Mouse (Mus musculus): Measurements from ENCODE around the gene Noxo1. TPM values are rescaled to one million over a fixed set of nuclear protein-coding genes. Genes with fewer than 3 reads are reported as not detected.
"Not testable (repeated sequence)": the region's sequence is repeated elsewhere in the genome, so short reads cannot be mapped to it uniquely, and the experiment has no call there.

The Noxo1 gene
- polyA plus RNA-seq, 1 experiment from 2014 or later: 5.3 TPM

DNA sequence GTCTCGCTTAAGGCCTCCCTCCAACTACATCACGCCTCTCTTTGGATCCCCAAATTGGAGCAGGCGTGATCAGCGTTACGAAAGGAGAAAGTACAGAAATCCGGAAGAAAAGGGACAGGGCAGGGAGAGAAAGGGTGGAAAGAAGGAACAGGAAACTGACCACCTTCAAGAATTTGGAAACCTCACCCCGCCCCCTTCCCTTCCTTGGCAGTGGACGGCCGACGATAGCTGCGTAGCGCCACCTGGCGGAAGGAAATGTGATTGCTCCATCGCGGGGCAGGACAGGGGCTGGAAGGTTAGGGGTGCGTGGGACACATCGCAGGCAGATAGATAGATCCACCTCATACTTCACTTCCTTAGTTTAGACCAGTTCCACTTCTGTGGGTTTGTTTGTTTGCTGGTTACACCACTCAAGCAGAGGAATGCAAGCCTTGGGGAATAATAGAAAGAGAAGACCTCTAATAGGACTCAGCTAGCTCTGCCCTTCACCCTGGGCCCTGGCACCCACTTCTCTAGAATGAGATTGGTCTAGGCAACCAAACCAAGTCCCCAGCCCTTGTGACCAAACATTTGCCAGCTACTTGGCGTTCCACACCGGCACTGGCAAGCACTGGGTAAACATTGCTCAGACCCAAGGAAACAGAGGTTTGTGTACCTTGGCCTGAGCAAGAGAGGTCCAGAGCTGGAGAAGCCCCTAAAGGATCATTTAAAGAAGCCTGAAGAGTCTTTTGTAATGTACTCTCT is 41.9 kb upstream of the Noxo1 start:
- 6% methylated on average over 17 of the region's 19 CpGs for WGBS
- H3K4me1 ChIP-seq (ENCODE audit: control insufficient read depth, insufficient read depth, low read length): peaks cover 10% of the 10 kb centered on the region
- no peaks in the 10 kb centered on the region for H3K9me3 ChIP-seq (ENCODE audit: control insufficient read depth, low read length)
- peak overlapping the region; percentile 63 for H3K4me2 ChIP-seq (ENCODE audit: low read depth, low read length)
- peaks cover 27% of the 10 kb centered on the region for H3K27me3 ChIP-seq (replicated peaks; ENCODE audit: control insufficient read depth, insufficient read depth, low read length)
- H3K9ac ChIP-seq (ENCODE audit: low read depth, low read length): peak overlapping the region; percentile 26; the same call in 1 of the 2 replicates
- ATAC-seq (ENCODE audit: low read depth) (peak; percentile 69), DNase-seq (ENCODE audit: low spot score) (peak; percentile 86)
- H3K27ac ChIP-seq (replicated peaks; ENCODE audit: low read depth, low read length): no peak overlapping the region
- H3K4me3 ChIP-seq (ENCODE audit: low read depth, low read length): peak overlapping the region; percentile 28
- no peaks in the 10 kb centered on the region for H3K36me3 ChIP-seq (ENCODE audit: control insufficient read depth, insufficient read depth, low read length)

DNA sequence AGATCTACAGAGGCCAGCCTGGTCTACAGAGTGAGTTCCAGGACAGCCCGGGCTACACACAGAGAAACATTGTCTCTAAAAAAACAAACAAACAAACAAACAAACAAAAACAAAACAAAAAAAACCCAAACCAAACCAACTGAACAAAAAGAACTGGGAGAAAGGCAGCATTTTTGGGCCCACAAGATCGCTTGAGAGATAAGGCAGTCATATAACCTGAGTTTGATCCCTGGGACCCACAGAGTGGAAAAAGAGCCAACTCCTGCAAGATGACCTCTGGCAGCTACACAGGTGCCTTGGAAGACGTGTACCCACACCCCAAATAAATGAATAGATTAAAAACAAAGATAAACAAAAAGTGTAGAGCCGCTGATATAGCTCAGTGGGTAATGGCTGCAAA is 41.1 kb upstream of the Noxo1 start:
- ATAC-seq (ENCODE audit: low read depth): no peak
- no peaks in the 10 kb centered on the region for H3K9me3 ChIP-seq (ENCODE audit: control insufficient read depth, low read length)
- WGBS: 66% methylated on average over 4 of the region's 4 CpGs

DNA sequence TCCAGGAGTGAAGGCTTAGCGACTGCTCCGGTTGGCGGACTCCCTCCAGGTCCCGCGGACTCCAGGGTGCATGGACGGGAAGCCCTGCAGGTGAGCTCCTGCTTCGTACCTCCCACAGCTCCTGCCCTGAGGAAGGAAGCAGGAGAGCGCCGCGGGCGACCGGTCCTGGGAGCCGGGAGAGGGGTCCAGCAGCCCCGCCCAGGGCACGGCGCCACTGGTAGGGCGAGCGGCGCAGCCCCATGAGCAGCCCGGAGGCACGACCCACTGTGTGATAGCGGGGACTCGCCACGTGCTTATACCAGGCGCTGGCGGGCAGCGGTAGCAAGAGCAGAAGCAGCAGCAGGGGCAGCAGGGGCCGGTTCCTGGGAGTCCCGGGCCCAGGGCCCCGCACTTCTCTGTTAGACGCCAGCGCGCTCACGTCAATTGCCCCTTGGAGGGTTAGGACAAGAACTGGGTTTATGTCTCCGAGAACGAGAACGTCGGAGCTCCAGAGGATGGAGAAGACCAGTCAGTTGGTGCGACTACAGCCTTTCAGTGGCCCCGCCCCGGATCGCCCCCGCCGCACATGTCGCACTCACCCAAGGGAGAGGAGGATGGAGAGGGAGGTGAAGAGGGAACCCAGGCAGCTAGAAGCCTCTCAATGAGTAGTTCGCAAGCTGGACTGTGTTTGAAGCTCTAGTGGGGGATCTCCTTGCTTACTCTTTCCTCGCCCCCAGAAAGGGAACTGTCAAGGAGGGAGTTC is 37.8 kb upstream of the Noxo1 start, which contains the start of gene Npw:
Gene Npw (minus strand): TSS at position 441 of the 742 bp plus-strand sequence.
- DNase-seq (ENCODE audit: low spot score) (no peak), ATAC-seq (ENCODE audit: low read depth) (peak; percentile 48; the same call in 1 of the 2 replicates)
- WGBS: 1% methylated on average over 40 of the region's 47 CpGs
- no peaks in the 10 kb centered on the region for H3K36me3 ChIP-seq (ENCODE audit: control insufficient read depth, insufficient read depth, low read length)
- H3K9ac ChIP-seq (ENCODE audit: low read depth, low read length): peak within 1 kb of the TSS; percentile 62
- H3K27me3 ChIP-seq (replicated peaks; ENCODE audit: control insufficient read depth, insufficient read depth, low read length): peaks cover 36% of the 10 kb centered on the region
- H3K27ac ChIP-seq (replicated peaks; ENCODE audit: low read depth, low read length): no peak within 1 kb of the TSS
- H3K9me3 ChIP-seq (ENCODE audit: control insufficient read depth, low read length): no peaks in the 10 kb centered on the region
- peak within 1 kb of the TSS; percentile 45 for H3K4me3 ChIP-seq (ENCODE audit: low read depth, low read length)
- peaks cover 6% of the 10 kb centered on the region; the same call in 1 of the 2 replicates for H3K4me1 ChIP-seq (ENCODE audit: control insufficient read depth, insufficient read depth, low read length)
- H3K4me2 ChIP-seq (ENCODE audit: low read depth, low read length): peak within 1 kb of the TSS; percentile 93

More for the DNA sequence above, 41.1 kb upstream of the Noxo1 start:
- H3K9ac ChIP-seq (ENCODE audit: low read depth, low read length): no peak overlapping the region
- peaks cover 9% of the 10 kb centered on the region for H3K4me1 ChIP-seq (ENCODE audit: control insufficient read depth, insufficient read depth, low read length)
- H3K27ac ChIP-seq (replicated peaks; ENCODE audit: low read depth, low read length): no peak overlapping the region
- no peak for DNase-seq (ENCODE audit: low spot score)
- no peak overlapping the region for H3K4me3 ChIP-seq (ENCODE audit: low read depth, low read length)
- H3K36me3 ChIP-seq (ENCODE audit: control insufficient read depth, insufficient read depth, low read length): no peaks in the 10 kb centered on the region
- H3K4me2 ChIP-seq (ENCODE audit: low read depth, low read length): no peak overlapping the region
- peaks cover 36% of the 10 kb centered on the region for H3K27me3 ChIP-seq (replicated peaks; ENCODE audit: control insufficient read depth, insufficient read depth, low read length)

DNA sequence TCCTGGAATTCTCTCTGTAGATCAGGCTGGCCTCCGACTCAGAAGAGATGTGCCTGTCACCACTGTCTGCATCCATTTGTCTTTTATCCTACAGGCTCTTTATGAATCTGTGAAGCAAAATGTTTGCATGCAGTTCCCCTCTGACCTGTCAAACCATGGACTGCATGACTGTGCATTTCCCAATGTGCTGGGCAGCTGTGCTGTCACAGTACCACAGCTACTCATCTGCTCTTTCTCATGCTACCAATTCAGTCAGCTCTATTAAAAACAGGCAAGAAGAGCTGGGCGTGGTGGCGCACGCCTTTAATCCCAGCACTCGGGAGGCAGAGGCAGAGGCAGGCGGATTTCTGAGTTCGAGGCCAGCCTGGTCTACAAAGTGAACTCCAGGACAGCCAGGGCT is 29.0 kb upstream of the Noxo1 start:
- H3K4me1 ChIP-seq (ENCODE audit: control insufficient read depth, insufficient read depth, low read length): peaks cover 18% of the 10 kb centered on the region
- WGBS: 66% methylated on average over 7 of the region's 7 CpGs
- not testable (repeated sequence) for DNase-seq (ENCODE audit: low spot score); ATAC-seq (ENCODE audit: low read depth); H3K27ac ChIP-seq (replicated peaks; ENCODE audit: low read depth, low read length); H3K36me3 ChIP-seq (ENCODE audit: control insufficient read depth, insufficient read depth, low read length); H3K27me3 ChIP-seq (replicated peaks; ENCODE audit: control insufficient read depth, insufficient read depth, low read length); H3K9me3 ChIP-seq (ENCODE audit: control insufficient read depth, low read length); H3K9ac ChIP-seq (ENCODE audit: low read depth, low read length); H3K4me3 ChIP-seq (ENCODE audit: low read depth, low read length); H3K4me2 ChIP-seq (ENCODE audit: low read depth, low read length)

DNA sequence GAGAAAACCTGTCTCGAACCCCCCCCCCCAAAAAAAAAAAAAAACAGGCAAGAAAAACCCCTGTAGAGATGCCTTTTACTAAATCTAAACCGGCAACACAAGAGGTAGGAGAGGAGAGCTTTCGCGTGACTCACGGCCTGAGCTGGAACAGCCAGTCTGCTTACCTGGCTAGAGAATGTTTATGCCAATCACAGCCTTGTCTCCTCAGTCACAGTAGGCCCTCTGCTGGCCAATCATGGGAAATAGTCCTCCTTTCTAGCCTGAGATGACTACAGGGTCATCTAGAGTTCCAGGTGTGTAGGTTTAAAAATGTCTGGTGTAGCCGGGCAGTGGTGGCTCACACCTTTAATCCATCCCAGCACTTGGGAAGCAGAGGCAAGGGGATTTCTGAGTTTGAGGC is 28.6 kb upstream of the Noxo1 start:
- H3K9ac ChIP-seq (ENCODE audit: low read depth, low read length): no peak overlapping the region
- ATAC-seq (ENCODE audit: low read depth): peak; percentile 20; the same call in 1 of the 2 replicates
- WGBS: 35% methylated on average over 6 of the region's 6 CpGs

DNA sequence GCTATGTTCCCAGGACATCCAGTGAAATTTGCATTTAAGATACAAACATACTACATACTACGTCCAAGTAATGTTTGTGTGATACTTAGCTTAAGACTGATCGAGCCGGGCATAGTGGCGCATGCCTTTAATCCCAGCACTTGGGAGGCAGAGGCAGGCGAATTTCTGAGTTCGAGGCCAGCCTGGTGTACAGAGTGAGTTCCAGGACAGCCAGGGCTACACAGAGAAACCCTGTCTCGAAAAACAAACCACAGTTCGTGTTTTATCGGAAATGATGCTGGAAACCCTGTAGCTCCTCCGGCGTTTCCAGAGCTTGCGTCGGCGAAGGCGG is 26.9 kb upstream of the Noxo1 start:
- DNase-seq (ENCODE audit: low spot score); H3K36me3 ChIP-seq (ENCODE audit: control insufficient read depth, insufficient read depth, low read length); H3K9me3 ChIP-seq (ENCODE audit: control insufficient read depth, low read length); H3K27me3 ChIP-seq (replicated peaks; ENCODE audit: control insufficient read depth, insufficient read depth, low read length): not testable (repeated sequence)
- Histone ChIP-seq H3K9ac (ENCODE audit: low read depth, low read length) (peak overlapping the region; percentile 98), H3K4me3 (ENCODE audit: low read depth, low read length) (peak overlapping the region; percentile 99), H3K4me1 (ENCODE audit: control insufficient read depth, insufficient read depth, low read length) (peaks cover 21% of the 10 kb centered on the region), H3K27ac (replicated peaks; ENCODE audit: low read depth, low read length) (peak overlapping the region; percentile 86), H3K4me2 (ENCODE audit: low read depth, low read length) (peak overlapping the region; percentile 84)
- WGBS: 12% methylated on average over 15 of the region's 15 CpGs
- peak; percentile 9 for ATAC-seq (ENCODE audit: low read depth)

More for the DNA sequence above, 28.6 kb upstream of the Noxo1 start:
- Histone ChIP-seq H3K27ac (replicated peaks; ENCODE audit: low read depth, low read length) (no peak overlapping the region), H3K4me3 (ENCODE audit: low read depth, low read length) (no peak overlapping the region), H3K4me1 (ENCODE audit: control insufficient read depth, insufficient read depth, low read length) (peaks cover 21% of the 10 kb centered on the region), H3K4me2 (ENCODE audit: low read depth, low read length) (no peak overlapping the region), H3K27me3 (replicated peaks; ENCODE audit: control insufficient read depth, insufficient read depth, low read length) (no peaks in the 10 kb centered on the region), H3K9me3 (ENCODE audit: control insufficient read depth, low read length) (no peaks in the 10 kb centered on the region), H3K36me3 (ENCODE audit: control insufficient read depth, insufficient read depth, low read length) (no peaks in the 10 kb centered on the region)
- peak; percentile 77 for DNase-seq (ENCODE audit: low spot score)

DNA sequence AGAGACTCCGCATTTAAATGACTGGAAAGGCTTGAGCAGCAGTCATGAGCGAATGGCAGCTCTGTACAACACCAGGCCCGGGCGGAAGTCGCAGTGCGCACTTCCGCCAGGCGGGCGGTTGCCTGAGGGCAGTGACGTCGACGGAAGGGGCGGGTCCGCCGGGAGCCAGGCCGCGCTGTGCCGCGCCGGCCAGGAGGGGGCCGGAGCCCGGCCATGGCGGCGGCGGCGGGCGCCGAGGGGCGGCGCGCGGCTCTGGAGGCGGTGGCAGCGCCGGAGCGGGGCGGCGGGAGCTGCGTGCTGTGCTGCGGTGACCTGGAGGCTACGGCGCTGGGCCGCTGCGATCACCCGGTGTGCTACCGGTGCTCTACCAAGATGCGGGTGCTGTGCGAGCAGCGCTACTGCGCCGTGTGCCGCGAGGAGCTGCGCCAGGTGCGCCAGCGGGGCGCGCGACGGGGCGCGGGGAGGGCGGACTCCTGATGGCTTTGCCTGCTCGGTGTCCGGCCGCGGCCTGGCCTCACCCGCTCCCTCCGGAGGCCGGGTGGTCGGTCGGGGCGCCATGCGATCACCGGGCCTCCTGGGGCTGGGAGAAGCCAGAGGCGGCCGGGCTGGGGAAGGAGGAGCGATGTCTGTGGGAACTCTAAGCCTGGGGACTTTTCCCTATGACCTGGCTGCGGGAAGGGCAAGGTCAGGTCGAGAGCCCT is 26.3 kb upstream of the Noxo1 start, which contains the start of gene Zfp598:
Gene Zfp598 (plus strand): TSS at position 143 of the 701 bp plus-strand sequence.
- H3K27ac ChIP-seq (replicated peaks; ENCODE audit: low read depth, low read length): peak within 1 kb of the TSS; percentile 86
- peak within 1 kb of the TSS; percentile 98 for H3K9ac ChIP-seq (ENCODE audit: low read depth, low read length)
- ATAC-seq (ENCODE audit: low read depth) (peak; percentile 99), DNase-seq (ENCODE audit: low spot score) (peak; percentile 96)
- no peaks in the 10 kb centered on the region for H3K9me3 ChIP-seq (ENCODE audit: control insufficient read depth, low read length)
- peaks cover 21% of the 10 kb centered on the region for H3K4me1 ChIP-seq (ENCODE audit: control insufficient read depth, insufficient read depth, low read length)
- 0% methylated on average over 33 of the region's 80 CpGs for WGBS
- peak within 1 kb of the TSS; percentile 84 for H3K4me2 ChIP-seq (ENCODE audit: low read depth, low read length)
- H3K27me3 ChIP-seq (replicated peaks; ENCODE audit: control insufficient read depth, insufficient read depth, low read length): no peaks in the 10 kb centered on the region
- H3K4me3 ChIP-seq (ENCODE audit: low read depth, low read length): peak within 1 kb of the TSS; percentile 99
- H3K36me3 ChIP-seq (ENCODE audit: control insufficient read depth, insufficient read depth, low read length): no peaks in the 10 kb centered on the region

DNA sequence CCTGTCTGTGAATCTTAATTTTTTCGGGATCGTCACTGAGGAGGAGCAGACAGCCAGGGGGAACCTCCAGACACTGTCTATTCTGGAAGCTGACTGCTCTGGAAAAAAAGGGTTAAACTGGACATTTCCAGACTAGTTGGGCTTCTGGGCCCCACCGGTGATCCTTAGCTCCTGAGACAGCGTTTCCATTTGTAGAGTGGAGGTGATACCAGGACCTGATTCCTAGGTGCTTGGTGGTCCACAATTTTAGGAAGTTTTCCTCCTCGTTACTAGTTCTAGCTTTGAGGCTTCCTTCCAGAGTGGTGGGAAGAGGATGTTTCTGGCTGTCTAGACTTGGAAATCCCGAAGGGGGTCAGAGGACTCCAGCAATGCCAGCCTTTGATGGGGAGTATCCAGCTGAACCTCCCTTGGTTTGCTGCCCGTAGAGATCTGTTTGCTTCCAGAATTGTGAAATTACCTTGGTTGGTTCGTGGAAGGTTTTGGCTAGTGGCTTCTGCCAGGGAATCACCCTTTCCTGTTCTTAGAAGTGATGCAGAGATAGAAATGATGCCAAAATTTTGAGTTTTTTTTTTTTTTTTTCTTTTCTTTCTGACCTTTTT is 25.7 kb upstream of the Noxo1 start:
- H3K4me2 ChIP-seq (ENCODE audit: low read depth, low read length): peak overlapping the region; percentile 84
- H3K27me3 ChIP-seq (replicated peaks; ENCODE audit: control insufficient read depth, insufficient read depth, low read length): no peaks in the 10 kb centered on the region
- peak overlapping the region; percentile 99 for H3K4me3 ChIP-seq (ENCODE audit: low read depth, low read length)
- H3K27ac ChIP-seq (replicated peaks; ENCODE audit: low read depth, low read length): 0 out of 2 replicates have a peak overlapping the region, but pooled peaks have one; percentile 86
- no peaks in the 10 kb centered on the region for H3K9me3 ChIP-seq (ENCODE audit: control insufficient read depth, low read length)
- no peak for ATAC-seq (ENCODE audit: low read depth)
- peaks cover 21% of the 10 kb centered on the region for H3K4me1 ChIP-seq (ENCODE audit: control insufficient read depth, insufficient read depth, low read length)
- H3K9ac ChIP-seq (ENCODE audit: low read depth, low read length): peak overlapping the region; percentile 98
- DNase-seq (ENCODE audit: low spot score): no peak
- no peaks in the 10 kb centered on the region for H3K36me3 ChIP-seq (ENCODE audit: control insufficient read depth, insufficient read depth, low read length)
- 8% methylated on average over 8 of the region's 8 CpGs for WGBS

Data from embryonic facial prominence, embryonic 14.5 days (tissue).